Mouse (Mus musculus): ENCODE results near the gene Gm49601.

The Gm49601 gene

DNA sequence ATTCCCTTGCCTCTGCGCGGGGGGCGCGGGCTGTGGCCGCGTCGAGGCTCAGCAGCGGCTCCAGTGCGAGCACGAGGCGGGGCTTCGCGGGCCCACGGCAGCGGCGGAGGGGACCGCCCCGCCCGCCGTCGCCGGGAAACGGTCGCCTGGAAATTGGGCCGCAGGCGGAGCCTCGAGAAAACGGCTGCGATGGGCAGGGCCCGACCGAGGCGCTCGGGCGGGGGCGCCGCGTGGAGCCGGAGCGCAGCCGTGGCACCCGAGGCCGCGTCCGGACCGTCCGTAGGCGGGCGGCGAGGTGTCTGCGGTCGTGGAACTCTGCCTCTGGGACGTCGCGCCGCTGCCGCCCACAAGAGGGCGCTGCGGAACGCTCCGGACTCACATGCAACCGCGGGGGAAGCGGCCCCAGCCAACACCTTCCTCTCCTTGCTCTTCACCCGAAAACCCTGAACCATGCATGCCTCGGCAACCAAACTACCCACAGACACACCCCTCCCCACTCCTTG is at the start of gene Gm49601:
Gene Gm49601, minus strand, starts transcription at position 52 of the 503 bp plus-strand sequence.
- DNase-seq: peak; percentile 82 to 83

DNA sequence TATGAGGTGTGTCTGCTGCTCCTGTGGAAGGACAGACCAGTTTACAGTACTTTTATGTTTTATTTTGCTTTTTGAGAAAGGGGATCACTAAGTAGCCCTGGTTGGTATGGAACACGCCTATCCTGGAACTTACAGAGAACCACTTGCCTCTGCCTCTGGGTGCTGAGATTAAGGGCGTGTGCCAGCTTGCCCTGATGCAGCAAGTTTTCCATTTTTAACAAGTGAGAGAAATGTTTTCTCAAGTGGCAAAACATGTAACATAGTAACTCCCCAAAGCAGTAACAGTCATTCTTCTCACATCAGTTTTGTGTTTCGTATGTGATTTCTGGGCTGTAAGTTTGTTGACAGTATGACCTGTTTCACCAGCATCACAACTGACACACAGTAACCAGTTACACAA is 46.8 kb upstream of the Gm49601 start:
- DNase-seq: no peak

- no peak for DNase-seq
Observed at GRCm38 (mm10) chr16:18672027-18672426, 45.8 kb upstream of the Gm49601 start.

- DNase-seq: no peak
Observed at GRCm38 (mm10) chr16:18669914-18670313, 43.7 kb upstream of the Gm49601 start.

GRCm38 (mm10) chr16:18658597-18658996 is 32.4 kb upstream of the Gm49601 start:
- DNase-seq: no peak

DNA sequence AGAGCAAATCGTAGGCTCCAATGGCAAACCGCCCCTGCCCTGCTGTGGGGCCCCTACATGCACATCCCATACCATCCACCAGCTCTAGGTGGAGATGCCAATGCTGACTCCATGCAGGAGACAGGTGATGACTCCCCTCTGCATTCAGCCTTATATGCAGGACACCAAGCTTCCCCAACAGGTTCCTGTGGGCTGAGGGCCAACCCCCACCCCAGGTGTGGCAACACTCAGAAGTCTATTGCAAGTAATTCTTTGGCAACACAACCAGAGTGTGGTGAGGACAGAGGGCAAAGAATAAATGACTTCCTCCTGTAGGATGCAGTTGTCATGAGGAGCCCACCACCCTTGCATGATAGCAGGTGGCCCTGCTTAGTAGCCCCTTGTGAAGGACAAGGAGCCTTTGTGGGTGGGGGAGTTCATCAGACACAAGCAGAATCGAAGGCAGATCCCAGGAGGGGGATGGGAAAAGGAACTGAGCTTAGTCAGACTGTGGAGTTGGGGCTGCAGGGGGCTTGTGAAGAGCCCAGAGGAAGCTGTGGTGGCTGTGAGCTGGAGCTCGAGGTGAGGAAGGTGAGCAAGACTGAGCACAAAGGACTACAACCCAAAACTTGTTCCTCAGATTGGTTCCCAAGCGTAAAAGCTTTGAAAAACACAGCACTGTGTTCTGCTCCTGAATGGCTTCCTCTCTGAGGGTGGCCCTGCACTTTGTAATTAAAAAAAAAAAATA is 29.3 kb upstream of the Gm49601 start:
- no peak for DNase-seq

DNA sequence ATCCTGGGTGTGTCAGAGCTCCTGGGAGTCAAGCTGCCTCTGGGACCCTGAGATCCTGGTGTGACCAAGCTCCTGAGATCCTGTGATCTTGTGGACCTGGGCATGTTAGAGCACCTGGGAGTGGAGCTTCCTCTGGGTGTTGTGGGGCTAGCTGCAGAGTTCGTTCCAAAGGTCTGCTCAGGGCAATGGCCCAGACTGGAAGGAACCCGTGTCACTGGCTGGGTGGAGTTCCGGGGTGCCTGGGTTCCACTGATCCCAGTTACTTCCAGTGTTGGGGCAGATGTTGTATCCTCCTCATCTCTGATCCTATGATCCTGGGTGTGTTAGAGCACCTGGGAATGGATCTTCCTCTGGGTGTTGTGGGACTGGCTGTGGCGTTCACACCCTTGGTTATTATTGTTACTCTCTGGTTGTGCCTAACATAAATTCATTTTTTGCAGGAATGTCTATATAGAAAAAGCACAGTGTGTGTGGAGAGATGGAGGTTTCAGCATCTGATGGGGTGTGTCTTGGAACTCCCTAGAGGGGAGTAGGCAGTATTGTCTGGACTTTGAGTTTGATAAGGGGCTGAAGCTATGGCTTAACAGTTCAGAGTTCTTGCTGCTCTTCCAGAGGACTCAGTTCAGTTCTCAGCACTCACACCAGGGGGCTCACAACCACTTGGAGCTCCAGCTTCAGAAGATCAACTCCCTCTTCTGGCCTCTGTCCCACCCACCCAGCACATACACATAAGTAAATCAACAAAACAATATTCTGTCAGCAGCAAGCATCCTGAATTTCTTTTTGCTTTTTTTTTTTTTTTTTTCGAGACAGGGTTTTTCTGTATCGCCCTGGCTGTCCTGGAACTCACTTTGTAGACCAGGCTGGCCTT is 27.3 kb upstream of the Gm49601 start:
- no peak for DNase-seq

GRCm38 (mm10) chr16:18649126-18649525 is 22.9 kb upstream of the Gm49601 start:
- DNase-seq: no peak

DNA sequence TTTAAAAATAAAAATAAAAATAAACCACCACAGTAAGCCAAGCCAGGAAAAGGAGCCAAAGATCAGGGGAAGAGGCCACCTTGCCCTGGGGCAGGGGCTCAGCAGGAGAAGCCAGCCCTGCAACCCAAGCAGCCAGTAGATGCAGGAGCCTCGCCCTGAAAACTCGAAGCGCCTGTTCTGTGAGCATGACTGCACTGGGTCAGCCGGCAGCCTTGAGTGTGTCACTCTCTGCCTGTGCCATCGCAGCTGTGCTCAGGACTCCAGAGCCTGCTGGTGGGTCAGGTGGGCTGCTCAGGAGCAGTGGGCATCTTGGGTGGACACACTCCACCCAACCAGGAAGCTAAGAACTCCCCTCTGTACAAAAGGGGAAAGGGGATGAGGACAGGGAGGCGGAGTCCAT is 19.1 kb upstream of the Gm49601 start:
- DNase-seq: no peak

DNA sequence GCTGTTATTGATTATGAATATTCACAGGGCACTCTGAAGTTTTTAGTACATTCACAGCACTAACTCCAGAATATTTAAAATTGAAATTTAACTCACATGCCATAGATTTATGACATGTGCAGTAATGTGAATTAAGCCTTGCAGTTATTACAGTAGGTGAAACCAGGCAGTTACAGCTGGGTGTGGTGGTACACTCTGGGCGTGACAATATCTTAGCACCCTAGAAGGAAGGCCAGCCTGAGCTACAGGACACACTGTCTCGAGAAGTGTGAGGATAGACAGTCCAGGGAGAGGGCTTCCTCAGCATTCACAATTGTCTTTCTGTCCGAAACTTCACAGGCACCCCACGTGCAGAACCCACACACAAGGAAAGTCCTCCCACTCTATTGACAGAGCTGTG is 18.3 kb upstream of the Gm49601 start:
- DNase-seq: no peak

- DNase-seq: no peak
Observed at GRCm38 (mm10) chr16:18643406-18643998, 17.3 kb upstream of the Gm49601 start.

DNA sequence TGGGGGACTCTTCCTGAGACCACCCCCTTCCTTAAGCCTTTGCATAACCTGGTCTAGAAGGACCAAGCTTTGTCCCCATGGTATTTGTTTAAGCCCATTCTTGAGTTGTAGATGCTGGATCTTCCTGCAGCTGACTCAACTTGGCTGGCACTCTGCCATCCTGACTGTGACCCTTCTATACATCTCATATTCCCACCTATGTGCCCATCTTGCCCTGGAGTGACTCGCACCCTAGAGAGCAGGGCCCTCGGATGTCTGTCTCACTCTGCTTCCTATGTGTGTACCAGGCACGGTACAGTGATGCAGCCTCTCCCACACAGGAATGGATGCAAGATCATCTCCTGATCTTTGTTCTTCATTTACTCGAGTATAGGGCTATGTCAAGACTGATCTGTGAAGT is 16.7 kb upstream of the Gm49601 start:
- DNase-seq: no peak

DNA sequence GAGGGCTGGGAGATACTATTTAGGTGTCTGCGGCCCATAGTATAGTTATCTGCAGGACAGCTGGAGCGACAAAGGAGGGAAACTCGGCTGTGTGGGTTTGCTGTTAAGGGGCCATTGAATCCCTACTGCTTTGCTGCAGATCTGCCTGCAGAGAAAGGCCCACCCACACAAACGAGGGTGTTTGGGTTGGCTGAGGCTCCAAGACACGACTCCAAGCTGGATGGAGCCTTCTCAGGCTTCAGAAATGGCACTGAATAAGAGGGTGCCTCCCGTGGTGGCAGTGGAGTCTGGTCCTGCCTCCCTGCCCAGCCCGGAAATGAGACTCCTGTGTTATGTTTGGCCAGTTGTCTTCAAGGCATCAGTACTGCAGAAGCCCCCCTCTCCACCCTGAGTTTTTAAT is 16.1 kb upstream of the Gm49601 start:
- DNase-seq: no peak

DNA sequence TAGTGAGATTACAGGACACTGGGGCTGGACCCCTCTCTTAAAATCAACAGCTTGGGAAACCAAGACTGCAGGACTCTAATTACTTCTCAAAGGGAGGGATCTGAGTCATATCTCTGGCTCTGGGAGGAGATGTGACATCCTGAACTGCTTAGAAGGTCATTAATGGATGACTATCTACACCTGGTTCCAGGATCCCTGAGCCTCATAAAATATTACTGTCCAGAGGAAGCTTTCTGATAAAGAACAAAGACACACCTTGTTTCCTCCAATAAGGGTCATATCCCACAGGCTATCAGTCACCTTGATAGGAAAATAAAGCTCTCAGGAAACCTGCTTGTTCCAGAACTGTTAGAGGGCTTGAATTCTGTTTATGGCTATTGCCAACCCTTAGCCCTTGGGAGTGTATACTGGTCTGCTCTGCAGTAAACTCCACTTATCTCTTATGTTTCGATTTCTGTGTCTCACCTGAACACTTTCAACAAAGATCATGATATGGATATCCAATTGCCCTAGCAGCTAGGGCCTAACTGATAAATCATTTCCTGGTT is 13.2 kb upstream of the Gm49601 start:
- DNase-seq: no peak

DNA sequence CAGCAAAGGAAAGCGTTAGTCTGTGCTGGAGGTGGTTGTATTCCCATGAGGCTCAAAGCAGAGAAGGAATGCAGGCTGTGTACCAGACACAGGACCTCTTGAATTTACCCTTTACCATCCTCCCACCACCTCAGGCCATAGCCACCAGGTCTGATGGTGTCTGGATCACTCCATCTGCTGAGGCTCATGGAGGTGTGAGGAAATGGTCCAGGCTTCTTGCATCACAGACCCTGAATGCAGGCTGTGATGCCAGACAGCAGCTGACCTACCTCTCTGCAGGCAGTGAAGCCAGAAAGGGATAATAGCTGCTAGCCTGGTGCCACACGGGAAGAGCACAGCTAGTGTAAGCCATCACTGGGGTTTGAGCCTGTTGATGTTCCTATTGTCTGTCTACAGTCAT is 12.2 kb upstream of the Gm49601 start:
- DNase-seq: no peak

GRCm38 (mm10) chr16:18636804-18637203 is 10.6 kb upstream of the Gm49601 start:
- no peak for DNase-seq

- DNase-seq: no peak
Observed at GRCm38 (mm10) chr16:18636401-18636800, 10.2 kb upstream of the Gm49601 start.

GRCm38 (mm10) chr16:18633333-18633732 is 7.1 kb upstream of the Gm49601 start:
- no peak for DNase-seq

- no peak for DNase-seq
Observed at GRCm38 (mm10) chr16:18632816-18633215, 6.6 kb upstream of the Gm49601 start.

GRCm38 (mm10) chr16:18632059-18632458 is 5.8 kb upstream of the Gm49601 start:
- DNase-seq: no peak

DNA sequence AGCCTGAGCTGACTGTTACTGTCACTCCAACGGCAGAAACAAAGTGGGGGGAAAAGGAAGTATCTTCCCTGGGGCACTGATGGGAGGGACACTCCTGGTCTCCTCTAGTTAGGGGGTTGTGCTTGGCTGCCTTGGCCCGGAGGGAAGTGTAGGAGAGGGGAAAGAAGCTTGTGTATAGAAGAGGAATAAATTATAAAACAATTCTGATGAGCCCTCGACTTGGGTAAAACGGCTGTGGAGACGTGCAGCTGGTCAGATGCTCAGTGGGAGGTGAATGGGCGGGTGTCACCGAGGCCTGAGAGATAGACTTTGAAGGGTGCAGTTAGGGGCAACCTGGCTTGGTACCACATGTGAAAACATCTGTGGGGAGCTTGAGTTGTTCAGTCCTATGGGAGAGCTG is 4.9 kb upstream of the Gm49601 start:
- no peak for DNase-seq

GRCm38 (mm10) chr16:18630291-18630690 is 4.1 kb upstream of the Gm49601 start:
- no peak for DNase-seq

Measured in thymus, postnatal 36 days (tissue).